ENCODE assay signal across 14 mouse cellular contexts in genomic region chr8:44788290-44788689, GRCm38 (mm10).
"Had no signal": no experiment of that assay in that cellular context is flagged by ENCODE, and none has a peak within 500 bp of the region (broad histone marks: within the 10 kb centered on the region; RNA-seq: fewer than 3 reads in every experiment).

No protein-coding gene starts in this region.

- H3K36me3 ChIP-seq: midbrain, embryonic 13.5 days; midbrain, embryonic 15.5 days; neural tube, embryonic 13.5 days had no signal

- H3K27me3 ChIP-seq: midbrain, embryonic 13.5 days; midbrain, embryonic 15.5 days; neural tube, embryonic 13.5 days had no signal

- ATAC-seq: midbrain, embryonic 13.5 days; midbrain, embryonic 15.5 days had no signal

- H3K9ac ChIP-seq: liver, embryonic 14.5 days; lung, embryonic 14.5 days; midbrain, embryonic 13.5 days; midbrain, embryonic 15.5 days; neural tube, embryonic 13.5 days had no signal

- DNase-seq: lung, adult 18-20 months; lung, embryonic 14.5 days; lung, postnatal 10 days; lung, postnatal 4 days; right cerebral cortex, postnatal 14 days; spleen, adult 18-20 months; thymus, adult 18-20 months; thymus, postnatal 14 days; thymus, postnatal 36 days had no signal

- H3K4me3 ChIP-seq: midbrain, embryonic 13.5 days; midbrain, embryonic 15.5 days; neural tube, embryonic 13.5 days had no signal

- H3K27ac ChIP-seq: liver, embryonic 14.5 days; midbrain, embryonic 13.5 days; midbrain, embryonic 15.5 days; neural tube, embryonic 13.5 days had no signal

- H3K9me3 ChIP-seq: midbrain, embryonic 13.5 days; midbrain, embryonic 15.5 days; neural tube, embryonic 13.5 days had no signal

- H3K4me2 ChIP-seq: lung, embryonic 14.5 days; midbrain, embryonic 11.5 days; midbrain, embryonic 13.5 days; midbrain, embryonic 15.5 days; neural tube, embryonic 13.5 days had no signal
